Comparison of ENCODE assay signal across 11 mouse cellular contexts in genomic region chr5:121184375-121184774, GRCm38 (mm10). TPM values are rescaled to one million over a fixed set of nuclear protein-coding genes. Genes with fewer than 3 reads are reported as not detected.
DNase-seq lines count a peak whose midpoint lies in the region; ATAC-seq and TF ChIP-seq lines count a peak whose summit lies in the region.
"Had no signal": no experiment of that assay in that cellular context is flagged by ENCODE, and none has a peak within 500 bp of the region (broad histone marks: within the 10 kb centered on the region; RNA-seq: fewer than 3 reads in every experiment).

No protein-coding gene starts in this region.

- peak overlapping the region; percentile 94 for H3K27ac ChIP-seq in heart, embryonic 12.5 days (ENCODE audit: poor library complexity, severe bottlenecking)
- no peak overlapping the region for H3K27ac ChIP-seq in kidney, embryonic 16.5 days (ENCODE audit: low read length)
- H3K27ac ChIP-seq in CH12.LX (ENCODE audit: insufficient read depth, low read depth) = peak overlapping the region; percentile 75; the same call in 1 of the 2 replicates
- H3K27ac ChIP-seq in hindbrain, embryonic 15.5 days (replicated peaks) = 0 out of 2 replicates have a peak overlapping the region, but pooled peaks have one; percentile 39
- H3K27ac ChIP-seq: limb, embryonic 15.5 days had no signal

- no peaks in the 10 kb centered on the region for H3K9me3 ChIP-seq in heart, embryonic 12.5 days (replicated peaks)
- H3K9me3 ChIP-seq in kidney, embryonic 16.5 days (ENCODE audit: low read length) = no peaks in the 10 kb centered on the region
- H3K9me3 ChIP-seq in CH12.LX (replicated peaks; ENCODE audit: low read length) = no peaks in the 10 kb centered on the region
- H3K9me3 ChIP-seq in hindbrain, embryonic 15.5 days = no peaks in the 10 kb centered on the region
- H3K9me3 ChIP-seq: intestine, embryonic 15.5 days; limb, embryonic 15.5 days; stomach, embryonic 15.5 days had no signal

- no peak; the same call in 1 of the 2 replicates for ATAC-seq in heart, embryonic 12.5 days (ENCODE audit: insufficient number of reproducible peaks, low FRiP score)
- ATAC-seq in kidney, embryonic 16.5 days (ENCODE audit: low FRiP score, low TSS enrichment) = 0 out of 2 replicates have a peak, but pooled peaks have one; percentile 8
- no peak for ATAC-seq in hindbrain, embryonic 15.5 days (ENCODE audit: low FRiP score, low read depth)

- peak overlapping the region; percentile 61 for H3K4me2 ChIP-seq in heart, embryonic 12.5 days
- H3K4me2 ChIP-seq in kidney, embryonic 16.5 days (replicated peaks; ENCODE audit: low read depth, low read length) = no peak overlapping the region
- H3K4me2 ChIP-seq in CH12.LX (ENCODE audit: insufficient read depth, low read depth, poor library complexity, severe bottlenecking) = no peak overlapping the region
- no peak overlapping the region for H3K4me2 ChIP-seq in hindbrain, embryonic 15.5 days
- H3K4me2 ChIP-seq: stomach, embryonic 15.5 days had no signal

- H3K4me1 ChIP-seq in heart, embryonic 12.5 days (replicated peaks) = peaks cover 91% of the 10 kb centered on the region
- peaks cover 24% of the 10 kb centered on the region for H3K4me1 ChIP-seq in kidney, embryonic 16.5 days (ENCODE audit: insufficient read depth, low read length)
- peaks cover 58 to 97% of the 10 kb centered on the region in 2 experiments for H3K4me1 ChIP-seq in CH12.LX (ENCODE audit: control insufficient read depth in 1 of 2, insufficient read depth in 2 of 2)
- H3K4me1 ChIP-seq in hindbrain, embryonic 15.5 days (replicated peaks) = peaks cover 68% of the 10 kb centered on the region

- no peak for TF ChIP-seq EP300 in CH12.LX (IDR thresholded peaks at IDR 0.05; ENCODE audit: low read length)

- H3K79me2 ChIP-seq in CH12.LX (replicated peaks; ENCODE audit: control insufficient read depth, extremely low read depth, insufficient read depth, poor library complexity, severe bottlenecking) = peaks cover 92% of the 10 kb centered on the region

- no peaks in the 10 kb centered on the region for H3K36me3 ChIP-seq in heart, embryonic 12.5 days
- no peaks in the 10 kb centered on the region for H3K36me3 ChIP-seq in kidney, embryonic 16.5 days (ENCODE audit: insufficient read depth, low read length)
- H3K36me3 ChIP-seq in CH12.LX (replicated peaks in 1 of 2; ENCODE audit: control insufficient read depth in 1 of 2, insufficient read depth in 1 of 2, low read length in 1 of 2) = peaks cover 0 to 17% of the 10 kb centered on the region in 2 experiments
- no peaks in the 10 kb centered on the region for H3K36me3 ChIP-seq in hindbrain, embryonic 15.5 days
- H3K36me3 ChIP-seq: intestine, embryonic 15.5 days; limb, embryonic 15.5 days; stomach, embryonic 15.5 days had no signal

- WGBS in heart, embryonic 12.5 days = 30% methylated on average over 2 of the region's 2 CpGs
- 69% methylated on average over 2 of the region's 2 CpGs for WGBS in kidney, embryonic 16.5 days
- WGBS in hindbrain, embryonic 15.5 days = 81% methylated on average over 2 of the region's 2 CpGs

- peak overlapping the region; percentile 19 for H3K4me3 ChIP-seq in heart, embryonic 12.5 days
- no peak overlapping the region for H3K4me3 ChIP-seq in kidney, embryonic 16.5 days (ENCODE audit: low read length)
- H3K4me3 ChIP-seq in CH12.LX (replicated peaks in 1 of 3; ENCODE audit: low read depth in 2 of 3, low read length in 2 of 3, poor library complexity in 1 of 3) = no peak overlapping the region
- no peak overlapping the region for H3K4me3 ChIP-seq in hindbrain, embryonic 15.5 days
- H3K4me3 ChIP-seq: intestine, embryonic 15.5 days; limb, embryonic 15.5 days; stomach, embryonic 15.5 days had no signal

- in situ Hi-C loops in CH12.LX (cut with MboI; ENCODE audit: low pct_ligation_motif_present, low pct_unique_long_range_greater_than_20kb, low sequenced_read_pairs) = no loop called here

- no peaks in the 10 kb centered on the region for H3K27me3 ChIP-seq in heart, embryonic 12.5 days (replicated peaks)
- H3K27me3 ChIP-seq in kidney, embryonic 16.5 days (ENCODE audit: insufficient read depth, low read length) = no peaks in the 10 kb centered on the region
- H3K27me3 ChIP-seq in CH12.LX (replicated peaks) = no peaks in the 10 kb centered on the region
- no peaks in the 10 kb centered on the region for H3K27me3 ChIP-seq in hindbrain, embryonic 15.5 days
- H3K27me3 ChIP-seq: intestine, embryonic 15.5 days; limb, embryonic 15.5 days; stomach, embryonic 15.5 days had no signal

- TF ChIP-seq CTCF in CH12.LX (conservative IDR thresholded peaks at IDR 0.05 in 1 of 2, IDR thresholded peaks at IDR 0.05 in 1 of 2; ENCODE audit: low read depth in 2 of 2, low read length in 2 of 2) = no peak

- DNase-seq in heart, adult 8-10 months (ENCODE audit: low spot score) = no peak
- DNase-seq in kidney, postnatal 10 days = no peak
- no peak for DNase-seq in CH12.LX (ENCODE audit: extremely low read depth)
- no peak for DNase-seq in urinary bladder, postnatal 10 days (ENCODE audit: low spot score)
- DNase-seq: lung, postnatal 14 days had no signal

- peak overlapping the region; percentile 55; the same call in 1 of the 2 replicates for H3K9ac ChIP-seq in heart, embryonic 12.5 days
- H3K9ac ChIP-seq in kidney, embryonic 16.5 days (replicated peaks; ENCODE audit: low read length) = no peak overlapping the region
- H3K9ac ChIP-seq in CH12.LX (ENCODE audit: insufficient read depth, low read depth) = no peak overlapping the region
- H3K9ac ChIP-seq in hindbrain, embryonic 15.5 days = no peak overlapping the region
- H3K9ac ChIP-seq: intestine, embryonic 15.5 days; limb, embryonic 15.5 days; stomach, embryonic 15.5 days had no signal

- TF ChIP-seq POLR2A in CH12.LX (IDR thresholded peaks at IDR 0.05; ENCODE audit: low read depth, low read length) = no peak

- TF ChIP-seq RAD21 in CH12.LX (IDR thresholded peaks at IDR 0.05; ENCODE audit: low read depth, low read length) = no peak

- dilution Hi-C loops in CH12.LX (cut with MboI; ENCODE audit: extremely low pct_ligation_motif_present, extremely low pct_unique_long_range_greater_than_20kb, low sequenced_read_pairs) = no loop called here

TF ChIP-seq in CH12.LX, 34 proteins besides CTCF, POLR2A, EP300 and RAD21:
- TF ChIP-seq MAZ (IDR thresholded peaks at IDR 0.05; ENCODE audit: low read depth, low read length) = no peak
- TF ChIP-seq NRF1 (IDR thresholded peaks at IDR 0.05; ENCODE audit: low read depth, low read length) = no peak
- no peak for TF ChIP-seq JUN (IDR thresholded peaks at IDR 0.05; ENCODE audit: insufficient read depth, low read depth, low read length)
- no peak for TF ChIP-seq POLR2AphosphoS2 (IDR thresholded peaks at IDR 0.05; ENCODE audit: low read depth, low read length)
- no peak for TF ChIP-seq MEF2A (IDR thresholded peaks at IDR 0.05; ENCODE audit: borderline replicate concordance, low read depth, low read length)
- TF ChIP-seq CHD1 (IDR thresholded peaks at IDR 0.05; ENCODE audit: low read depth, low read length) = no peak

RNA-seq across cellular contexts. Expression of gene Ptpn11, which starts 6.8 kb away (rescaled TPM):
- 22.9 and 24.3 TPM in 2 replicates for polyA plus RNA-seq in heart, embryonic 12.5 days (2016; fragmentation: Nextera tagmentation; extraction: Ambion mirVana)
- total RNA-seq in heart, adult 8-10 months (2022) = 100 to 1,000 TPM; 163 to 187 (median 182) TPM
- 17.0 and 19.1 TPM in 2 replicates for polyA plus RNA-seq in kidney, embryonic 16.5 days (2015; fragmentation: Nextera tagmentation; extraction: Ambion mirVana)
- 44.6 and 52.2 TPM in 2 replicates for total RNA-seq in CH12.LX (2012; rRNA removed)
- 29.4 and 33.2 TPM in 2 replicates for total RNA-seq in CH12.LX (2014; rRNA removed)
- polyA plus RNA-seq in CH12.LX (2012; ENCODE audit: insufficient read length, low read depth) = 62.1 and 62.8 TPM in 2 replicates
- polyA plus RNA-seq in hindbrain, embryonic 15.5 days (2015; fragmentation: Nextera tagmentation; extraction: Ambion mirVana) = 20.0 and 22.9 TPM in 2 replicates

RNA-seq across cellular contexts. Expression of gene Rpl6, which starts 19.9 kb away (rescaled TPM):
- 377 and 402 TPM in 2 replicates for polyA plus RNA-seq in heart, embryonic 12.5 days (2016; fragmentation: Nextera tagmentation; extraction: Ambion mirVana)
- total RNA-seq in heart, adult 8-10 months (2022) = 100 to 1,000 TPM; 525 to 697 (median 601) TPM
- 575 and 586 TPM in 2 replicates for polyA plus RNA-seq in kidney, embryonic 16.5 days (2015; fragmentation: Nextera tagmentation; extraction: Ambion mirVana)
- total RNA-seq in CH12.LX (2012; rRNA removed) (2,694 and 2,801 TPM in 2 replicates), CH12.LX (2014; rRNA removed) (2,433 and 2,576 TPM in 2 replicates)
- polyA plus RNA-seq in CH12.LX (2012; ENCODE audit: insufficient read length, low read depth) = 2,607 and 2,835 TPM in 2 replicates
- polyA plus RNA-seq in hindbrain, embryonic 15.5 days (2015; fragmentation: Nextera tagmentation; extraction: Ambion mirVana) = 342 and 359 TPM in 2 replicates

RNA-seq across cellular contexts. Expression of gene Hectd4, which starts 35.6 kb away (rescaled TPM):
- 5.1 and 6.8 TPM in 2 replicates for polyA plus RNA-seq in heart, embryonic 12.5 days (2016; fragmentation: Nextera tagmentation; extraction: Ambion mirVana)
- 10 to 100 TPM; 22.8 to 26.9 (median 24.1) TPM for total RNA-seq in heart, adult 8-10 months (2022)
- polyA plus RNA-seq in kidney, embryonic 16.5 days (2015; fragmentation: Nextera tagmentation; extraction: Ambion mirVana) = 3.8 and 4.5 TPM in 2 replicates
- total RNA-seq in CH12.LX (2012; rRNA removed) (6.8 and 7.8 TPM in 2 replicates), CH12.LX (2014; rRNA removed) (0.89 and 2.1 TPM in 2 replicates)
- 4.3 and 6.0 TPM in 2 replicates for polyA plus RNA-seq in CH12.LX (2012; ENCODE audit: insufficient read length, low read depth)
- polyA plus RNA-seq in hindbrain, embryonic 15.5 days (2015; fragmentation: Nextera tagmentation; extraction: Ambion mirVana) = 19.0 and 20.6 TPM in 2 replicates
